Mouse (Mus musculus): Measurements from ENCODE around the gene Cluh. TPM values are rescaled to one million over a fixed set of nuclear protein-coding genes. Genes with fewer than 3 reads are reported as not detected.

Cluh gene
- polyA plus RNA-seq, 1 experiment from 2014 or later = 71.3 TPM

DNA sequence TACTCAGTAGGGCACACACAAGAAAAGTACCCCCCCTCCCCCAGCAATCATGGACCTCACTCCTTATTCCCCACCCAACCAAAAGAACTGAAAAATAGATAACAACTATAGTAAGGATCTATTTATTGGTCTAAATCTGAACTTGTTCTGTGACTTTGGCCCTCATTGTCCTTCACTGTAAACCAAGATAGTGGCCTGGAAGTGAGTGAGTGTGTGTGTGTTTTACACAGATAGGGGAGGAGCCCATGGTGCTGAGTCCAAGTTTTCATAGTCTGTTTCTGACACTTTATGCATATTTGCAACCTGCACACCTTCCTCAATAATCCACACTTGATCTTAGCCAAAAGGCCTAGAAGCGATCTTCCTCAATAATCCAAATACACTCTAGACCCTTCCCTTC lies 619 bp upstream of the Cluh start:
- no peaks in the 10 kb centered on the region for H3K9me3 ChIP-seq (replicated peaks)
- no peak; the same call in 1 of the 2 replicates for ATAC-seq (ENCODE audit: insufficient number of reproducible peaks, low FRiP score)
- H3K27ac ChIP-seq (ENCODE audit: poor library complexity, severe bottlenecking) = peak overlapping the region; percentile 55
- H3K4me2 ChIP-seq = peak overlapping the region; percentile 79
- peak overlapping the region; percentile 86 for H3K9ac ChIP-seq
- no peaks in the 10 kb centered on the region for H3K27me3 ChIP-seq (replicated peaks)
- peak overlapping the region; percentile 78 for H3K4me3 ChIP-seq
- WGBS = 2% methylated on average over 1 of the region's 1 CpGs
- peaks cover 45% of the 10 kb centered on the region for H3K4me1 ChIP-seq (replicated peaks)
- no peaks in the 10 kb centered on the region for H3K36me3 ChIP-seq

DNA sequence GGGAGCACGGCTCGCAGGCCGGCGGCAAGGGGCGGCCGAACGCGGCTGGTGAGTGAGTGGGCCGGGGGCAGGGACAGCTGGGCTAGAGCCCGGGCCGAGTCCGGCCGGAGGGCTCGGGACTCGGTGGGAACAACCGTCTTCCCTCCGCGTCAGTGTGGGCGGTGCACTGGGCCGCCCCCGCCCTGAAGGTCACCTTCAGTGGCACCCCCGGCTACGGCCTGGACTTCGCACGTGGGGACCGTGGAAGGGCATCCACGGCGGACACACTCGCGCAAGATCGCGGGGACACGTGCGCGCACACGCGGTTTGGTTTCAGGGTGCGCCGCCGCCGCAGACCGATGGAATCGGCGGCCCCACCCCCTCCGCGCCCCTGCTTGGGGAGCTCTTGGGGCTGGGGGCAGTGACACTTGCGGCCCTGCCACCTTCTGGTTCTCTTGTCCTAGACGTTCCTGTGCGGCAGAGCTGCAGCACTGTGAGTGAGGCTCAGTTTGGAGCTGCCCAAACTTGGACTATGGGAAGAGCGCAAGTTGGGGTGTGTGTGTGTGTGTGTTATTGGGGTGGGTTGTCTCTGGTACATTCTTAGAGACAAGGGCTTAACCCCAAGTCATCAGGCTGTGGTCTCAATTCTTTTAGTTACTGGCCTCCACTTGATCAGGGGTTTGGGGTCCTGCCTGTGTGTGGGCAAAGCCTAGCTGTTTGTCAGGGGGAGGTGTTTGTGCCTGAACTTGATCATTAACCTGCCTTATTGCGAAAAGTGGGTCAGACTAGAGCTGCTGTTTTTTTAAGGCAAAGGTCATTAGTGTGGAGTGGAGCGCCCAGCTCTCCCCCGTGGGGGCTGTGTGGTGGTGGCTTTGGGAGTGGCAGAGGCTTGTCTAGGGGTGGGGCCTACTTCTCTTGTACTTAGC lies 604 bp downstream of the Cluh start:
- WGBS = 2% methylated on average over 48 of the region's 53 CpGs
- Histone ChIP-seq H3K36me3 (0 out of 2 replicates have a peak, but pooled peaks cover 3% of the 10 kb centered on the region), H3K4me1 (replicated peaks) (peaks cover 57% of the 10 kb centered on the region)

DNA sequence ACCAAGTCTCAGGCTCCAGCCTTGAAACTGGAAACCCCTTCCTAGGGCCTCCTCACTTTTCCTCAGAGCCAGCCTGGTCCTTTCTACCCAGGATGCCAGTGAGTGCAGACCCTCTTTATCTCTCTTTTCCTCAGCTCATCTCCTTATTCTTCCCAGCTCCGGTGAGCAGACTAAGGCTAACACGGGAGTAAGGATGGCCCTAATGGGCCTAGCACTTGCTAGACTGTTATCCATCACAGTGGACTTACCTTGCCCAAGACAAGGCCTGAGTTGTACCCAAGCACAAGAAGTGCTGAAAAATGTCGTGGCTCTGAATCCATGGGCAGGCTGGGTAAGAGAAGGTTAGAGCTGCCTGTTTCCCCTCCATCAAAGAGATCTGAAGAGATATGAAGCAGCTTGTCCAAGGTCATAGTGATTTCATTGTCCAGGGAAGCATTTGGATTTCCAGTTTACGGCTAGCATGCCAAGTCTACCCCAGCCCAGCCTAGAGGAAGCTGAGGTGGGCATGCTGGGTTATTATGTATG lies 1.3 kb downstream of the Cluh start:
- Histone ChIP-seq H3K4me3 (peak overlapping the region; percentile 78), H3K9me3 (replicated peaks) (no peaks in the 10 kb centered on the region), H3K36me3 (0 out of 2 replicates have a peak, but pooled peaks cover 3% of the 10 kb centered on the region), H3K27me3 (replicated peaks) (no peaks in the 10 kb centered on the region), H3K27ac (ENCODE audit: poor library complexity, severe bottlenecking) (peak overlapping the region; percentile 80), H3K9ac (peak overlapping the region; percentile 86), H3K4me1 (replicated peaks) (peaks cover 63% of the 10 kb centered on the region), H3K4me2 (peak overlapping the region; percentile 79)
- WGBS = 38% methylated on average over 4 of the region's 4 CpGs
- no peak for ATAC-seq (ENCODE audit: insufficient number of reproducible peaks, low FRiP score)

More for the DNA sequence above, 604 bp downstream of the Cluh start:
- ATAC-seq (ENCODE audit: insufficient number of reproducible peaks, low FRiP score) = peak; percentile 33
- peak overlapping the region; percentile 80 for H3K27ac ChIP-seq (ENCODE audit: poor library complexity, severe bottlenecking)
- H3K4me2 ChIP-seq = peak overlapping the region; percentile 79
- H3K27me3 ChIP-seq (replicated peaks) = no peaks in the 10 kb centered on the region
- peak overlapping the region; percentile 86 for H3K9ac ChIP-seq
- no peaks in the 10 kb centered on the region for H3K9me3 ChIP-seq (replicated peaks)
- H3K4me3 ChIP-seq = peak overlapping the region; percentile 78

DNA sequence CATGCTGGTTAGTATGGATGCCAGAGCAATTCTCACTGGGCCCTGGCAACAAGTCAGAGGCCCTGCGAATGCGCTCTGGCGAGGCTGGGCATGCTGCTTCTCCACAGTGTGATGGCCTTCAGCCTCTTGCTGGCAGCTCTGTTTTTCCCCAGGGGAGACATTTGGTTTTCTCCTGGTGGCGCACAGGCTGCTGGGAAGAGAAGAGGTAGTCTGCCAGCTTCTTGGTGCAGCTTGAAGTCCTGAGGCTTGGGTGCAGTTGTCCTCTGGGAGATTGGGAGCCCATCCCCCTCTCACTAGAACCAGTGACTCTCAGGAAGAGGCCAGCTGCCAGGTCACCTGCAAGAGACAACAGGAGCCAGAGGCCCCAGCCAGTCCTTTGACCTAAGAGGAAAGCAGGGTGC lies 3.5 kb downstream of the Cluh start:
- 75% methylated on average over 4 of the region's 4 CpGs for WGBS
- Histone ChIP-seq H3K27ac (ENCODE audit: poor library complexity, severe bottlenecking) (peak overlapping the region; percentile 94), H3K4me2 (peak overlapping the region; percentile 79), H3K27me3 (replicated peaks) (no peaks in the 10 kb centered on the region), H3K4me1 (replicated peaks) (peaks cover 68% of the 10 kb centered on the region), H3K36me3 (peaks cover 19% of the 10 kb centered on the region), H3K9me3 (replicated peaks) (no peaks in the 10 kb centered on the region), H3K9ac (peak overlapping the region; percentile 63), H3K4me3 (no peak overlapping the region)
- no peak for ATAC-seq (ENCODE audit: insufficient number of reproducible peaks, low FRiP score)

DNA sequence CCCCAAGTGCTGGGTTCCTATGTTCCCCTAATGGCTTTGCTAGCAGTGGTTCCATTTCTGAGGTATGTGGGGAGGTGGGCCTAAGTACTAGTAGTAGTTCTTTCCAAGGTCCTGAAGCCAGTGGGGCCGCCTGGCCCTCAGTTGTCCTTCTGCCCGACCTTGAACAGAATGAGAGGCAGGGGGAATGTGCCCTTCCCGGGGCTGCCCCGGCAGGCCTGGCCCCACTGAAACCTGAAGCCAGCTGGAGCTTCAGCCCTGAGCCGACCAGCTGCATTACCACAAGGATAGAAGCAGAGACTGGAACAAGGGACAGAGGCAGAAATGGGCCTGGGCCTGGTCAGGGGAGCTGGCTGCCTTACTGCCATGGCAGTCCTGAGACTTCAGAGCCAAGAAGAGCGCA lies 4.1 kb downstream of the Cluh start:
- no peak overlapping the region for H3K4me3 ChIP-seq
- no peak for ATAC-seq (ENCODE audit: insufficient number of reproducible peaks, low FRiP score)
- H3K27ac ChIP-seq (ENCODE audit: poor library complexity, severe bottlenecking) = peak overlapping the region; percentile 94
- peaks cover 65% of the 10 kb centered on the region for H3K4me1 ChIP-seq (replicated peaks)
- no peaks in the 10 kb centered on the region for H3K9me3 ChIP-seq (replicated peaks)
- peak overlapping the region; percentile 79 for H3K4me2 ChIP-seq
- peaks cover 25% of the 10 kb centered on the region for H3K36me3 ChIP-seq
- 36% methylated on average over 6 of the region's 6 CpGs for WGBS
- H3K27me3 ChIP-seq (replicated peaks) = no peaks in the 10 kb centered on the region
- peak overlapping the region; percentile 63 for H3K9ac ChIP-seq

DNA sequence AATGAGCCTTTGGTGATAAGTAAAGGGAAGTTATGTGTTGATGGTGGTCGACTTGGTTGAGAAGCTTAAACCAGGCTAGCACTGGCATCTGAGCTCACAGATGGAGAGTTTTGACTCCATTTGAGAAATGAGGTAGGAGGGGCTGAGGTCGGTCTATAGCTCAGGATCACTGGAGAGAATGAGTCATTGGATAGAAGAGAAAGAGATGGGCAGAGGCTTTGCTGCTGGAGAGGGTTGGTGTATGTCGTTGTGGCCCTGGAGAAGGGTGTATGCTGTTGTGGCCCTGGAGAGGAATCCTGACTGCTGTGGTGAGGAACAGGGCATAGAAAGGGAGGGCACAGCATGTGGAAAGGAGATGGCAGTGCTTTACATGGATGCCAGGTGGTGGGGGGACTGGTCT lies 6.6 kb downstream of the Cluh start:
- no peaks in the 10 kb centered on the region for H3K27me3 ChIP-seq (replicated peaks)
- no peak for ATAC-seq (ENCODE audit: insufficient number of reproducible peaks, low FRiP score)
- H3K4me2 ChIP-seq = no peak overlapping the region
- H3K9me3 ChIP-seq (replicated peaks) = no peaks in the 10 kb centered on the region
- WGBS = 75% methylated on average over 3 of the region's 3 CpGs
- H3K36me3 ChIP-seq = peaks cover 51% of the 10 kb centered on the region
- H3K27ac ChIP-seq (ENCODE audit: poor library complexity, severe bottlenecking) = no peak overlapping the region
- no peak overlapping the region for H3K4me3 ChIP-seq
- peaks cover 50% of the 10 kb centered on the region for H3K4me1 ChIP-seq (replicated peaks)
- H3K9ac ChIP-seq = no peak overlapping the region

DNA sequence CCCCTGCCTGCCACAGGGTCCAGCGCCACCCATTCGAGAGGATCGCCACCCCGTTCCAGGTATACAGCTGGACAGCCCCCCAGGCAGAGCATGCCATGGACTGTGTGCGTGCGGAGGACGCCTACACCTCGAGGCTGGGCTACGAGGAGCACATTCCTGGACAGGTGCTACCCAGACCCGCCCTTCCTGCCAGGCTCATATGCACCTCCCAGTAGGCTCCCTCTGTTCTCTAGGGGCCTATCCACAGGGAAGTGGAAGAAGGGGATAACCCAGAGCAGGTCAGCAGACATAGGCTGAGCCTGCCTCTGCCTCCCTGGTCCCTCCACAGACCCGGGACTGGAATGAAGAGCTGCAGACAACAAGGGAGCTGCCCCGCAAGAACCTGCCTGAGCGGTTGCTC lies 11.0 kb downstream of the Cluh start:
- peaks cover 91% of the 10 kb centered on the region for H3K36me3 ChIP-seq
- H3K4me1 ChIP-seq (replicated peaks) = peaks cover 8% of the 10 kb centered on the region; the same call in 1 of the 2 replicates
- no peak overlapping the region for H3K9ac ChIP-seq
- H3K4me2 ChIP-seq = no peak overlapping the region
- H3K27ac ChIP-seq (ENCODE audit: poor library complexity, severe bottlenecking) = no peak overlapping the region
- ATAC-seq (ENCODE audit: insufficient number of reproducible peaks, low FRiP score) = no peak
- H3K27me3 ChIP-seq (replicated peaks) = no peaks in the 10 kb centered on the region
- no peaks in the 10 kb centered on the region for H3K9me3 ChIP-seq (replicated peaks)
- WGBS = 93% methylated on average over 13 of the region's 13 CpGs
- no peak overlapping the region for H3K4me3 ChIP-seq

DNA sequence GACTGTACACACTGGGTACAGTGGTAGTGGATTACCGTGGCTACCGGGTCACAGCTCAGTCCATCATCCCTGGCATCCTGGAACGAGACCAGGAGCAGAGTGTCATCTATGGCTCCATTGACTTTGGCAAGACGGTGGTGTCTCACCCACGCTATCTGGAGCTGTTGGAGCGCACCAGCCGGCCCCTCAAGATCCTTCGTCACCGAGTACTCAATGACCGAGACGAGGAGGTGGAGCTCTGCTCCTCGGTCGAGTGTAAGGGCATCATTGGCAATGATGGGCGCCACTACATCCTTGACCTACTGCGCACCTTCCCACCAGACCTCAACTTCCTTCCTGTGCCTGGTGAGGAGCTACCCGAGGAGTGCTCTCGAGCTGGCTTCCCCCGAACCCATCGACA lies 12.3 kb downstream of the Cluh start:
- Histone ChIP-seq H3K27ac (ENCODE audit: poor library complexity, severe bottlenecking) (no peak overlapping the region), H3K9me3 (replicated peaks) (no peaks in the 10 kb centered on the region), H3K4me2 (no peak overlapping the region), H3K4me3 (no peak overlapping the region), H3K9ac (no peak overlapping the region), H3K36me3 (peaks cover 98% of the 10 kb centered on the region), H3K27me3 (replicated peaks) (no peaks in the 10 kb centered on the region), H3K4me1 (replicated peaks) (no peaks in the 10 kb centered on the region)
- ATAC-seq (ENCODE audit: insufficient number of reproducible peaks, low FRiP score) = no peak
- WGBS = 92% methylated on average over 19 of the region's 19 CpGs

DNA sequence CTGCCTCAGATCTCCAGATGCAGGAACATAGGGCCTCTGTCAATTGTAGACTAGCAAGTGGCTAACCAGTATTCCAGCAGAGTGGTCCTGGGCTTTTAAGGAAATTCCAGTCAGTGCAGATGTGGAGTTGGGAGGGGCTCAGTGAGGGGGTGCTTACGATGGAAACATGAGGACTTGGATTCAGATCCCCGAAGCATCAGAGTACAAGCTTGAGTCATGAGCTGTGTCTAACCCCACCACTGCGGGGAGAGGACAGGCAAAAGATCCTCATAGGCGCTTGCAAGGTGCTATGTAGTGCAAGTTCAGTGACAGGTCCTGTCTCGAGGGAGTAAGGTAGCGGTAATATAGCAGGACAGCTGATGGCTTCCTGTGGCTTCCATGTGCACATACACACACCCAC lies 12.9 kb downstream of the Cluh start:
- no peak for ATAC-seq (ENCODE audit: insufficient number of reproducible peaks, low FRiP score)
- 86% methylated on average over 6 of the region's 6 CpGs for WGBS
- H3K36me3 ChIP-seq = peaks cover 99% of the 10 kb centered on the region

DNA sequence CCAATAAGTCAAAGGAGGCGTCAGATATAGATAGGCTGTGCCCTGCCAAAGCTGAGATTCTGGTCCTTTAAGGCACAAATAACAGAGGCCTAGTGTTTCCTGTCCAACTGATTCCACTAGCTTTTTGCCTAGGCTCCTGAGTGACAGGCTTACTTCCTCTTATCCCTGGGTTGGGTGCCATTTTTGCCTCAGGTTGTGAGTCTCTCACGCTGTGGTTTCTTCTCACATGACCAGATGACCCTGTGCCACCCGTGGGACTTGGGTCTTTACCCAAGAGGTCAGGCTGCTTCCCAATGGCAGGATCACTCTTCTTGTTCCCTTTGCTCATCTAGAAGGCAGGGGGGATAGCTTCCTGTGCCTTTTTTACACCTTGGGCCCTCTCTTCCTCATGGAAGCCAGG lies 15.0 kb downstream of the Cluh start:
- no peaks in the 10 kb centered on the region for H3K27me3 ChIP-seq (replicated peaks)
- ATAC-seq (ENCODE audit: insufficient number of reproducible peaks, low FRiP score) = no peak

More for the DNA sequence above, 12.9 kb downstream of the Cluh start:
- Histone ChIP-seq H3K9ac (no peak overlapping the region), H3K4me3 (no peak overlapping the region), H3K27ac (ENCODE audit: poor library complexity, severe bottlenecking) (no peak overlapping the region), H3K9me3 (replicated peaks) (no peaks in the 10 kb centered on the region), H3K27me3 (replicated peaks) (no peaks in the 10 kb centered on the region), H3K4me2 (no peak overlapping the region), H3K4me1 (replicated peaks) (no peaks in the 10 kb centered on the region)

DNA sequence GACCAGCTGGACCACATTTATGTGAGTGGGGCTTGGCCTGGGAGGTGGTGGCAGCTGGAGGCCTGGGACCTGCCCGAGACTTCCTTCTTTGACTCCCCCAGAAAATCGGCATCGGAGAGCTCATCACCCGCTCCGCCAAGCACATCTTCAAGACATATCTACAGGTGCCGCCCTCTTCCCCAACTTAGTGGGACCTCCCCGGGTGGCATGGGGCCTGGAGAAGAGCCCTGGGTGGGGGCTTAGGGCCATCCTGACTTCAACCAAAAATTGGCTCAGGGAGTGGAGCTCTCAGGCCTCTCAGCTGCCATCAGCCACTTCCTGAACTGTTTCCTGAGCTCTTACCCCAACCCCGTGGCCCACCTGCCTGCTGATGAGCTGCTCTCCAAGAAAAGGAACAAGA lies 15.6 kb downstream of the Cluh start:
- WGBS = 85% methylated on average over 8 of the region's 8 CpGs

More for the DNA sequence above, 15.0 kb downstream of the Cluh start:
- no peaks in the 10 kb centered on the region for H3K4me1 ChIP-seq (replicated peaks)
- H3K9me3 ChIP-seq (replicated peaks) = no peaks in the 10 kb centered on the region
- no peak overlapping the region for H3K4me2 ChIP-seq
- 85% methylated on average over 3 of the region's 3 CpGs for WGBS
- H3K27ac ChIP-seq (ENCODE audit: poor library complexity, severe bottlenecking) = no peak overlapping the region
- no peak overlapping the region for H3K9ac ChIP-seq
- peaks cover 99% of the 10 kb centered on the region for H3K36me3 ChIP-seq
- H3K4me3 ChIP-seq = no peak overlapping the region

More for the DNA sequence above, 15.6 kb downstream of the Cluh start:
- Histone ChIP-seq H3K4me1 (replicated peaks) (no peaks in the 10 kb centered on the region), H3K9ac (no peak overlapping the region), H3K4me2 (no peak overlapping the region), H3K9me3 (replicated peaks) (no peaks in the 10 kb centered on the region), H3K4me3 (no peak overlapping the region), H3K27me3 (replicated peaks) (no peaks in the 10 kb centered on the region), H3K27ac (ENCODE audit: poor library complexity, severe bottlenecking) (no peak overlapping the region), H3K36me3 (peaks cover 99% of the 10 kb centered on the region)
- no peak for ATAC-seq (ENCODE audit: insufficient number of reproducible peaks, low FRiP score)
